Mouse (Mus musculus) heart, adult 11 months (tissue): ENCODE data around the gene Acer1.

Source experiments
- DNase-seq: peaks from one replicate; pipeline ENCODE4 v3.0.0; 2022

Gene Acer1

DNA sequence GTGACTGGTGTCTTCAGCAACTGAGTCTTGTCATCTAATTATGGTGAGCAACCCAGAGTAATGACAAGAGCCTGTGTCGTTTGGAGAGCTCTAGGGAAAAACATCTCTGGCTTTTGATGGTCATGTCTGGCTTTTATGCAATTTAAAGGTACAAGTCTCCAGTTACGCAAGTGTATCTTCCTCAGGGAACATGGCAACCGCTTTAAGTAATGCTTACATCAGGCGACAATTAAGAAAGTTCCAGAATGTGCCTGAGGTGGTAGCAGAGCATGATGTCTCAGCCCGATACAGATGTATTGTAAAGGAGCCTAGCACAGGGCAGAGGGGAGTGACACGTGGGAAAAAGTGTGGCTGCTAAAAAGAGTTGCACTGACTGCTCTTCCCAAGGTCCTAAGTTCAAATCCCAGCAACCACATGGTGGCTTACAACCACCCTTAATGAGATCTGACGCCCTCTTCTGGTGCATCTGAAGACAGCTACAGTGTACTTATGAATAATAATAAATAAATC lies 7.0 kb upstream of the Acer1 start:
- DNase-seq: peak; percentile 75

DNA sequence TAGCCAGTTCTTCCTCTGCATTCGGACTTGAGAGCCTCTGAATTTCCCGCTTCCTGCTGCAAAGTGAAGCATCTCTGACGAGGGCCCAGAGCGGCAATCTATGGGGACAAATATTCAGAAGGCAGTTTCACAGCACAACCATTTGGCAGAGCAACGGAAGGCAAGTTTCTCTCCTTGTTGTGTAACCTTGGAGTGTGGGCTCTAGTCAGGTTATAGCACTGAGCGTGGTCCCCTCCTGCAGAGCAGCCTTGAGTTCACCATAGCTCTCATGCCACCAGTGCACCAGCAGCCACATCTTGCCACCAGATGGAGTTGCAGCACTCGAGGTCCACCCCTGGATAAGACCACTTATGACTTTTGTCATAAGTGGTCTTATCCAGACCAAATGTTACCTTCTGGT lies 6.5 kb upstream of the Acer1 start:
- DNase-seq: peak; percentile 82

DNA sequence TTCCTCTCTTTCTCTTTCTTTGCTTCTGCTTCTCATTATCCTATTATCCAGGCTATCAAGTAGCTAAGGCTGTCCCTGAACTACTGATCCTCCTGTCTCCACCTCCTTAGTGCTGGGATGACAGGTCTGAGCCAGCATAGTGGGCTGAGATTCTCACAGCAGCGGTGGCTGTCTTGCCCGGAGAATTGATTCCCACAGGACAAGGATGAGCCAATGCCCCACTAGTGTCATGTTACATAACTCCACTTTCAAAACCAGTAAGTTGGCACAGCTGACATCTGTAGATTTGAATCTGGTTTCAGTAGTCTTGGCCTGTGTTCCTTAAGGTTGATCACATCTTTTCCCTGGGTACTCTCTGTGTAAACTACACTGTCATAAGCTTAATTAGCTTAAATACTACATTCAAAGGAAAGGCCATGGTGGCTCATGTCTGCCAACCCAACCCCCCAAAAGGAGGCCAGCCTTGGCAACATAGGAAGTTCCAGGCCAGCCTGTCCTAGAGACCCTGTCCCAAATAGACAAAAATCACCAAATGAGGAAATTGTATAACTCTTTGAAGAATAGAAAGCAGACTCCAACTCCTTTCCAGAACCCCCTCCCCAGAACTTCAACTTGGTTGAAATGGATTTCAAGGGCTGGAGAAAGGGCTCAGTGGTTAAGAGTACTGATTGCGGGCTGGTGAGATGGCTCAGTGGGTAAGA lies 4.3 kb upstream of the Acer1 start:
- DNase-seq: peak; percentile 65

DNA sequence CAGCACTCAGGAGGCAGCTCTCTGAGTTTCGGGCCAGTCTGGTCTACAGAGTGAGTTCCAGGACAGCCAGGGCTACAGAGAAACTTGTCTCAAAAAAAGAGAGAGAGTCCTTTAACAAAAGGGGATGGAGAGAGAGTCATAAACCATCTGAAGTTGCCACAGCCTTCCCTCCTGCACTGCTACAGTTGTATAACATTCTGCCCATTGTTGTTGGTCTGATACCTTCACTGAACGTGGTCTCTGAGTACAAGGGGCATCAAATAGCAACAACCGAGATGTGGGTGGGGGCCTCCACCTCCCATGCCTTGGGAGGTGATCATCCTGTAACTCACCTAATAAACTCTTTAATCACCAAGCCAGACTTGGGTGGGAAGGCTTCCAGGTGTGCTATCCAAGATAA lies 3.7 kb upstream of the Acer1 start:
- peak; percentile 60 for DNase-seq

DNA sequence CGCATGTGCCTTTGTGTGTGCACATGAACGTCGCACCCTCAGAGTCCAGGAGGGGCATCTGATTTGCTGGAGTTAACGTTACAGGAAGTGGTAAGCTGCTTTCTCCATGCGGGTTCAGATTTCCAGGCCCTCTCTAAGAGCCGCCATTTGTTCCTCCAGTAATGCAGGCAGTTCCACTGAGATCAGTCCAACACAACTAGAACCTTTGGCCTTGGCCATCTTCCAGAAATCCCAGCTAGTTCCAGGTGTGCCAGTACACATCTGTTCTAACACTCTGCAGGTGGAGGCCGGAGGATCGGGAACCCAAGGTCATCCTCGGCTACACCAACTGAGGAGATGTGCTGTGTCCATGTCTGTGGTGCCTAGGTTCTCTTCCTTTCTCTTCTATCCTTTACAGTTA lies 3.0 kb upstream of the Acer1 start:
- DNase-seq: peak; percentile 82

DNA sequence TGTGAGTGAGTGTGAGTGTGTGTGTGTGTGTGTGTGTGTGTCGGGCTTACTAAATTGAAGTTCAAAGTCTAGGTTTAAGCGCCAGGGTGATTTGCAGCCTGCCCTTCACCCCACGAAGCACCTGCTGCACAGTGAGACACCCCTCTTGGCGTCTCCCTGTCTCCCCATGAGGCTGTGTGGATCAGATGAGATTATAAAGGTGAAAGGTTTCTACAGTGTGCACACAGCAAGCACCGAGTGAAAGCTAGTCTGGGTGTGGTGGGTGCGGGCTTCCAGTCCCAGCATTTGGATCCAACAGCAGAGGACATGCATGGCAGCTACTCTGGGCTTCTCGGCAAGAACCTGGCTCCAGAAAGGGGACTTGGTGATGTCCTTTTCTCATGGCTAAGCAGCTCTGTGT lies 877 bp downstream of the Acer1 start:
- peak; percentile 81 for DNase-seq

DNA sequence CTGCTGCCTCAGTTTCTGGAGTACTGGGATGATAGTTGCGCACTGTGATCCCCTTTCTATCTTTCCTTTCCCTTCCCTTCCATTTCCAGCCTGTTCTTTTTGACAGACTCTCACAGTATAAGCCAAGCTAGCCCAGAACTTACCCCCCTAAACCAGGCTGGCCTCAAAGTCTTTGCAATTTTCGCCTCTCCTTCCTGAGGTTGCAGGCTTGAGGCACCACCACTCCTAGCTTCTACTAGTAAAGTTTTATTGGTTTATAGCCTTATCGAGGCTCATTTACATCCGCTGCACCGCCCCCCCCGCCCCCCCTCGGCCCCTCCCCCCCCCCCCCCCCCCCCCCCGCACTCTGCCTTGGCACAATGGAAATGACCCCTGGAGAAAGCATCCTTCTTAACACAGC lies 2.4 kb downstream of the Acer1 start:
- DNase-seq: peak; percentile 67

DNA sequence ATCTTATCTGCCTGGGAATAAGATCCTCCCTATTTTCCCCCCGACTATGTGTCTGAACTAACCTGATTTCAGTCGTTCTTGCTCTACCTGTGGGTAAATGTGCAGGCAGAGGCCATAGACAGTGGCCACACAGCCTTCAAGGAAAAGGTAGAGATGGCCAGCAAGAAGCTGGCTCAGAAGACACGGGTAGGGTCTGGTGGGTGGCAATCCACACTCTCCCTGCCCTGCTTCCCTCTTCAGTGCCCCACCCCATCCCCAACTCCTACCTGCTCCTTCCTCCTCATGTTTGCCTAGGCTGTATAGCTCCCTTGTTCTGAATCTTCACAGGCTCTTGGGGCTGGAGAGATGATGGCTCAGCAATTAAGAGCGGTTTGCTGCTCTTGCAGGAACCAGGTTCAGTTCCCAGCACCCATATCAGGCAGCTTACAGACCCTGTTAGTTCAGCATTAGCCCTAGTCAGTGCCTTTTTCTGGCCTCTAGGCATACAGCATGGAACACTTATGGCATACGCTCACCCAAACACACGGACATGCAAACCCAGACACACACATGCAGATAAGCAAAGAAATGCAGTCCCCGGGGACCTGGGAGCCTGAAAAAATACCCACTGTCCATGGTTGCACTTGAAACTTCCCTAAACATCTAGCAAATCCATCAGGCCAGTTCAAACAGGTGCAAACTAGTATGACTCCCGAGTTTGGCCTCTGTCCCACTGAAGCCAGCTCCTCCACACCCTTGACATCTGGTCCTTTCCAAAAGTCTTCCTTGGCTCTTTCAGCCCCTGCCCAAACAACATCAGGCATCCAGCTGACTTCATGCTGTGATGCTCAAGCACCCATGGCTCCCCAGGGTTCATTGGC lies 5.2 kb downstream of the Acer1 start:
- peak; percentile 66 for DNase-seq

DNA sequence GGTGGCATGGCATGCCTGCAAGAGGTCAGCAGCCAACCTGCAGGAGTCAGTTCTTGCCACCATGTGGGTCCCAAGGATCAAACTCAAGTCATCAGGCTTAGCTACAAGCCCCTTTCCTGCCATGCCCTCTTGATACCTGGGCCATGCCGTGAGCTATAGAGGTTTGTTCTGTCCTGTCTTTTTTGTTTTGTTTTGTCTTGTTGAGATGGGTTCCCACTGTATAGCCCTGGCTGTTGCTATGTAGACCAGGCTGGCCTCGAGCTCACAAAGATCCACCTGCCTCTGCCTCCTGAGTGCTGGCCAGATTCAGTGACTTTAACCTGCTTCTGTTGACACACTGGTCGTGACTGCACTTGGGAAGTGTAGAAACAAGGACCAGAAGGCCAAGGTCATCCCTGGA lies 6.5 kb downstream of the Acer1 start:
- DNase-seq: peak; percentile 80

DNA sequence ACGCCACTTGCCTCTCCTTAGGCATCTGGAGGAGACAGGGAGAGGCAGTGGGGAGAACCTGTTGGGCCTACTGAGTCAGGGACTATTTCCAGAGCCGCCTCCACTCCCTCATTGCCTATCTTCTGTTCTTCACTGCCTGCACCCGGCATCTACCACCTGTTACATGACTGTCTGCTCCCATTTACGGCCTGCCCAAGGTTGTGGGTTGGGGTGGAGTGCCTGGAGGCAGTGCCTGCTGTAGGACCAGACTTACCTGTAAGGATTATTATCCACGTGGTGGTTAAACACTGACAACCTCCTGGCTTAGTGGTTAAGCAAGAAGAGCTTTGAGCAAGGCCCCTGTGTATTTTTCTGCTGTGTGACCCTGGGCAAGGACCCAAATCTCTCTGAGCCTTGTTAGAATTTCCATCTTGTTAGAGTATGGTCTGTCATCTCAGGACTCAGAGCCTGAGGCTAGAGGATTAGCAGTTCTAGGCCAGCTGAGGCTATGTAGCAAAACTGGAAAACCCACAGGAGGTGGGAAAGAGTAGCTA lies 7.2 kb downstream of the Acer1 start:
- DNase-seq: no peak

DNA sequence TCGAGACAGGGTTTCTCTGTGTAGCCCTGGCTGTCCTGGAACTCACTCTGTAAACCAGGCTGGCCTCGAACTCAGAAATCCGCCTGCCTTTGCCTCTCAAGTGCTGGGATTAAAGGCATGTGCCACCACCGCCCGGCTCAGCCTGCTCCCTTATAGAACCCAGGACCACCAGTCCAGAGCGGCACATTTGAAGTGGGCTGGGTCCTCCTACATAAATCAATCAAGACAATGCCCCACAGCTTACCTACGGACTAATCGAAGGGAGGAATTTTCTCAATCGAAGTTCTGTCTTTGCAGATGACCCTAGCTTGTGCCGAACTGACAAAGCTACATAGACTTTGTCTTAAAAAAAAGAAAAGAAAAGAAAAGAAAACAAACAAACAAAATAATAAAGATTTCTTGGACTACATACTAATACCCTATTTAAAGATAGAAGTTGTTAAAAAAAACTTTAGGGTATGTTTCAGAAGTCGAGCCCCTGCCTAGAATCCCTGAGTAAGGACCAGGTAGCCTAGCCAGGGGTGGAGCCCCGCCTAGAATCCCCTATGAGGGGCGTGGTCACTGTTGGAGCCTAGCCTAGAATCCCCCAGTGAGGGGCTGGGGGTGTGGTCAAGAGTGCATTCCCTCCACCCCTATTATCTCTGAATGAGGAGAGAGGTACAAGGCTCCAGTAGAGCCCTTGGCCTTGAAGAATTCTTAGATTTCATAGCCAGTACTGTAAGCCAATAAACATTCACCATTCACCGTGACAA lies 7.8 kb downstream of the Acer1 start:
- peak; percentile 83 for DNase-seq

DNA sequence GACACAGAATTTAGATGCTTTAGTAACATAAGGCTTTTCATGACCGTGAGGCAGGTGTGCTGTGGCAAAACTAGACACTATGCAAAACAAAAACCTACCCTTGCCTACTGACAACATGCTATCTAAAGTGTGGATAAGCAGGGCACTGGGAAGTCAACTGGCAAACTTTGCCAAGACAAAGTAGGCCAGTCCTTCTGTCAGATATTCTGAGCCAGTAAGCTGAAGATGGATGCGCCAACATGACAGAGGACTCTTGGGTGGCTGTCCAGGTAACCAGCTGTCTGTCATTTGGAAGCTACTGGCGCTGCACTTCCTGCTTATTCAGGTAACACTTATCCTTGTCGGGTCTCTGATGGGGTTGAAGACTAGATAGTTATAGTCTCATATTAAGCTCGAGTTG lies 11.8 kb downstream of the Acer1 start:
- peak; percentile 45 for DNase-seq

DNA sequence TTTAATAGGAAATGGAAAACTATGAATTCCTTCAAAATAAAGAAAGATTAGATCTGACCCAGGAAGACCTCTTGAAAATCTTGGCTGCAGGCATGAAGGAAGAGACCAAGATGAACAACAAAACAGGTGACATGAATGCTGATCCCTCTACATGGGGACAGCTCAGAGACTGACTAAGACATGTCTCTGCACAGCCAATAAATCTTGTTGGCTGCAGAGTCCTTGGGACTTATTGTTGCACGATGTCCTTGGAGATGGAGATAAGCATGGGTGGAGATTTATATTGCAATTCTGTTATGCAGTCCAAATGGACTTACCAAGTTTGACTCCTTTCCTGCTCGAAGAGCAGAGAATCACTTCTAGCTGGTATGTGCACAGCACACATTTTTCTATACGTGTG lies 12.6 kb downstream of the Acer1 start:
- peak; percentile 58 for DNase-seq

DNA sequence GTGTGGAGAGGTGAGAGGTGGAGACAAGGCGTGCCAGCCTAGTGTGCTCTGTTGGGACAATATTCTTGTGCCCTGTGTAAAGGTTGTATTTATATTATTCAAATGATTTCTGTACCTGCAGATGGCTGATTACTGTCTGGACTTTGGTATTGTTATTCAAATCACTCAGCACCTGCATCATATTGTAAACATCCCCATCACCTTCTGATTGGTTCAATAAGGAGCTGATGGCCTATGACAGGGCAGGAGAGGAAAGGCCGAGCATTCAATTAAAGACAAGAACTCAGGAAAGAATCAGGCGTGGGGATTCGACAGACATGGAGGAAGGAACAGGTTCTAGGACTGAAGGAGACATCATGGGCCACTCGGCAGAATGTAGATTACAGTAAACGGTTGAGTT lies 18.3 kb downstream of the Acer1 start:
- peak; percentile 63 for DNase-seq

DNA sequence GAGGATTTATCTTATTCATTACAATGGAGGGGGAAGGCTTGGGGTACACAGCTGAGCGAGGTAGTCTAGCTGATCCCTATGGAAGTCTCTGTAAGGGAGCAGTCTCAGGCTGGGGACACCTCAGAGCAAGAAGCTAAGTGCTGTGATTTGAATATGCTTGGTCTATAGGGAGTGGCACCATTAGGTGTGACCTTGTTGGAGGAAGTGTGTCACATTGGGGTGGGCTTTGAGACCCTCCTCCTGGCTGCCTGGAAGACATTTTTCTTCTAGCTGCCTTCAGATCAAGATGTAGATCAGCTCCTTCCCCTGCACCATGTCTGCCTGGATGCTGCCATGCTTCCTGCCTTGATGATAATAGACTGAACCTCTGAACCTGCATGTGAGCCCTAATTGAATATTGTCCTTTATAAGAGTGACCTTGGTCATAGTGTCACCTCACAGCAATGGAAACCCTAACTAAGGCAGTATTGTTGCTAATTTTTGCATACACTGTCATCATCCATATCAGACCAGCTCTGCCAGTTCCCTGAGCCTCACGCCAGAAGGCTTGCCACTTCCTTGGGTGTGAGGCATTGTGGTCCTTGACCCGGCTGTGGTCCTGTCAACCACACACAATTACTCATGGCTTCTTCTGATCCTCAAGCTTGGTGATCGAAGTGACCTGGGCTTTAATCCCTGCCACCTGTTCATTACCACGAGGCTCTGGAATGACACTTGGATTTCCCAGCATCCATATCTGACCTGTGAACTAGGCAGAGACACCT lies 19.1 kb downstream of the Acer1 start:
- DNase-seq: peak; percentile 52

DNA sequence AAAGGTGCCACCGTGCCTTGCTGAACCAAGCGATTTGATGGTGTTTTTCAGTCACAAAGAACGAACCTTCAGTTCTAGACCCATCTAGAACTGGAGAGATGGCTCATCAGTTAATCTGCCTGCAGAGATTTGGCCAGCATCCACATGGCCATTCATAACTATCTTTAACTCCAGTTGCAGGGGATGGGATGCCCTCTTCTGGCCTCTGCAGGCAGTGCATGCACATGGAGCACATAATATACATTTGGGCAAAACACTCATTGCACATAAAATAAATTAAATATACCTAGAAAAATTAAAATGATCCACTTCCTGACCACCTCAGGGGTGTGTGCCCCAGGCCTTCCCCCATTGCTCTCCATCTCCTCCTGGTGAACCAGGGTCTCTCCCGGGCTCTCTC lies 20.0 kb downstream of the Acer1 start:
- peak; percentile 57 for DNase-seq

DNA sequence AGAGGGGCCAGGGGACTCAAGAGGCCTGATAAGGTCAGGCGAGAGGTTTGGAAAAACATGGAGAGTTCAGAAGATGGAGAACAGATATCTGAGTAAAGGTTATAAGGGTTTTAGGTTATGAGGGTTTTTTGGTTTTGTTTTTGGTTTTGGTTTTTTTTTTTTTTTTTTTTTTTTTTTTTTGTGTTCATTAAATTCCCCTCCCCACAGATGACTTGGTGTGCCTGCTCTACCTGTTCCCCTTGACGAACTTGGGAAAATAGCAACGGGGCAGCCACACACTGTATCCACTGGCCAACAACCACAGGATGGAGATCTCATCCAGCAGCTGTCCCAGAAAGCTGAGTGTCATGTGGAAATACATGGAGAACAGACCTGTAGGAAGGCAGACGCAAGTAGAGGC lies 23.3 kb downstream of the Acer1 start:
- peak; percentile 44 for DNase-seq

DNA sequence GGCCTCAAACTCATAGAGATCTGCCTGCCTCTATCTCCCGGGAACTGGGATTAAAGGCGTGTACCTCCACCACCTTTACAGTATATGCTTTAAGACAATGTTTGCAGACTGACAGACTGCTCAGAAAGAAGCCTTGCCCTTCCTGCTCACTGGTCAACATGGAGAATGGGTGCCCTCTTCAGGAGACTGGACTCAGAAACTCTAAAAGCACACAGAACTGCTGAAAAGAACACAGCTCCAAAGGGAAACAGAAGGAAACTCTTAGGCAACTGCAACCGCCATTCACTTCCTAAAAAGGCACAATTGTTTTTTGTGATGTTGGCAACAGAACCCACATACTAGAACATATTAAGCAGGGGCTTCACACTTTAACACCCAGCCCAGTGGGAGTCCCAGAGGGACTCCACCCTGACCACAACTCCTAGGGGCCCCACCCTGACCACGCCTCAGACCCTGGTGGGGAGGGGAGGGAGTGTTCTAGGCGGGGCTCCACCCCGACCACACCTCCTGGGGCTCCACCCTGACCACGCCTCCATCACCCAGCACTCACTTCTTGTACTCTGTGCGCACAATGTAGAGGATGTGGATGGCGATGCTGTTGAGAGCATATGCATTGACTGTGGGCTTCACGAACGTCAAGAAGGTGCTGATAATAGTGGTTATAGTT lies 24.0 kb downstream of the Acer1 start:
- peak; percentile 92 for DNase-seq

DNA sequence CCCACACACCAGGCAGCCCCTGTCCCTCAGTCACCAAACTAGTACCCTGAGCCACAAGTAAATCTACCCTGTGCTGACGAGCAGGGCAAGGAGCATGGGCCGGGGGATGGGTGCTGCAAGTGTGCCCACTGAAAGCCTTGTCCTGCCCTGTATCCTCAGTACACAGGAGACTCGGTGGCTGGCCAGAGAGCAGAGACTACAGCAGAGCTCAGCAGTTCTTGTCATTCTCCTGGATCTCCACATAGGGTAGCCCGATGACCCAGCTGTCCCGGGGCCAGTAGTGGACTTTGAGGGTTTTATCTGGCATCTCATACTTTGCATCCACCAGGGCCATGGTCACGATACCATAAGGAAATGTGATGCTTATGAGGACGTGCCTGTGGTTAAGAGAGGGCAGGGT lies 27.1 kb downstream of the Acer1 start:
- DNase-seq: peak; percentile 76

DNA sequence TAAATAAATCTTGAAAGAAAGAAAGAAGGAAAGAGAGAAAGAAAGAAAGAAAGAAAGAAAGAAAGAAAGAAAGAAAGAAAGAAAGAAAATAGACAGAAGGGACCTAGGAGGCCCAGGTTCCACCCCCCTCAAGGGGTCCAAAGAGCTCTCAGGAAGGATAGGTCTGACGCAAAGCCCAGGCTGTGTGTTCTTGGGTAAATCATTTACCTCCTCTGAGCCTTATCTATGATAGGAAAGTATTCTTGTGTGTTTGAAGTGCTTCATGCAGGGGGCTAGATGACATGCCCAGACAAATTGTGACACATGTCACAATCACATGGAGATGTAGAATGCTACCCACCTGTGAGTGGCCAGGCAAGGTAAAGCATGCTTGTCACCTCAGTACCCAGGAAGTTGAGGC lies 29.3 kb downstream of the Acer1 start:
- DNase-seq: no peak

DNA sequence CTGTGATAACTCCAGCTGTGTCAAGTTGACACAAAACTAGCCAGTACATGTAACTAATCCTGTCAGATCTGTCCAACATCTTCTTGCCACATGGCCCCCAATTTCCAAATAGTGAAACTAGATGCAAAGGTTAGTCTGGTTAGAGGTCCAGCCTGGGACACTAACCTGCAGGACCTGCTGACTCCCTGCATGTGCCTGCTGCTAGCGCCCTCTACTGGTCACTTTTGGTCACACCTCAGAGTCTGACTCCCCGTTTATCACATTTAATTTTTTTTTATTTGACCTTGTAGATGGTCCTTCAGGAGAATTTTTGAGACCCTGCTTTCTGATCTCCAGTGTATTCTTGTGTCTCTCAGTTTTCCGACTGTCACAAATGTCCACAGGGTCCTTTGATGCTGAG lies 31.0 kb downstream of the Acer1 start:
- peak; percentile 90 for DNase-seq

DNA sequence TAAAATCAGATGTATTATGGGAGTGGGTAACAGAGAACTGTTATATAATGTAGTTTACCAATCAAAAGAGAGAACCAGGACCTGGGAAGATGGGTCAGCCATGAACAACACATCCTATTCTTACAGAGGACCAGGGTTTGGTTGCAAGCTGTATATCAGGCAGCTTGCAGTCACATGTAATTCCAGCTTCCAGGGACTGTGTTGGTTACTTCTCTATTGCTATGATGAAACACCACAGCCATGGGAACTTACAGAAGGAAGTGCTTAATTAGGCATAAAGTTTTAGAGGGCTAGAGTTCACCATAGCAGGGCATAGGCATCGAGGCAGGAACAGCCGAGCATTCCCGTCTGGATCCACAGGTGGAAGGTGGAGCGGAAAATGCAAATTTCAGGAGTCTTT lies 43.2 kb downstream of the Acer1 start:
- peak; percentile 62 for DNase-seq
